Mouse (Mus musculus) MEL (cell line): ENCODE measurements around the gene Exoc3l2. TPM values are rescaled to one million over a fixed set of nuclear protein-coding genes. Genes with fewer than 3 reads are reported as not detected.

ENCODE experiments used
- DNase-seq: peaks from one replicate; pipeline ENCODE4 v3.0.0; 2011; ENCODE audit warnings: low read depth, low spot score
- H3K27ac ChIP-seq: 2 replicates; pipeline ENCODE4 v1.5.1; 2012; ENCODE audit warnings: low read depth, mild to moderate bottlenecking, control low read depth, low read length, moderate library complexity; ENCODE audit not compliant: control insufficient read depth
- H3K27me3 ChIP-seq, 2 experiments: fragments of 150-350 bp in 1 of 2; sonication (generic) in 1 of 2; 2 replicates each; pipeline ENCODE4 v1.6.1; 2012; ENCODE audit warnings: low read length in 2 of 2, mild to moderate bottlenecking in 2 of 2, improper control_type of control experiment in 1 of 2, moderate library complexity in 1 of 2; ENCODE audit not compliant: insufficient read depth in 2 of 2, control insufficient read depth in 1 of 2
- H3K36me3 ChIP-seq, 2 experiments: 2 replicates each; pipeline ENCODE4 v1.6.1; 2012 to 2014; ENCODE audit warnings: low read length in 2 of 2, improper control_type of control experiment in 1 of 2, inconsistent platforms in 1 of 2, mild to moderate bottlenecking in 1 of 2; ENCODE audit not compliant: insufficient read depth in 2 of 2, control insufficient read depth in 1 of 2
- H3K4me1 ChIP-seq, 2 experiments: fragments of 150-350 bp in 1 of 2; sonication (generic) in 1 of 2; 2 replicates each; pipeline ENCODE4 v1.6.1; 2012; ENCODE audit warnings: low read length in 2 of 2, improper control_type of control experiment in 1 of 2, mild to moderate bottlenecking in 1 of 2; ENCODE audit not compliant: insufficient read depth in 2 of 2, control insufficient read depth in 1 of 2
- H3K4me3 ChIP-seq, 2 experiments: fragments of 150-350 bp in 1 of 2; sonication (generic) in 1 of 2; 2 replicates each; pipeline ENCODE4 v1.5.1; 2012; ENCODE audit warnings: low read depth in 2 of 2, low read length in 2 of 2, mild to moderate bottlenecking in 2 of 2, moderate library complexity in 2 of 2, control low read depth in 1 of 2, improper control_type of control experiment in 1 of 2; ENCODE audit not compliant: control insufficient read depth in 1 of 2, insufficient read depth in 1 of 2
- H3K79me2 ChIP-seq: 2 replicates; pipeline ENCODE4 v1.6.1; 2012; ENCODE audit warnings: mild to moderate bottlenecking, low read length, moderate library complexity; ENCODE audit not compliant: control insufficient read depth, poor library complexity, insufficient read depth
- H3K9ac ChIP-seq: 2 replicates; pipeline ENCODE4 v1.6.1; 2012; ENCODE audit warnings: low read depth, mild to moderate bottlenecking, control low read depth, low read length, moderate library complexity; ENCODE audit not compliant: control insufficient read depth, poor library complexity, severe bottlenecking
- H3K9me3 ChIP-seq: fragments of 150-350 bp; sonication (generic); replicated peaks from 2 replicates; pipeline ENCODE4 v1.6.1; 2012; ENCODE audit warnings: mild to moderate bottlenecking, low read length, improper control_type of control experiment, moderate library complexity; ENCODE audit not compliant: insufficient read depth
- CHD2 ChIP-seq: IDR thresholded peaks from 2 replicates; pipeline ENCODE4 v1.6.1; 2011; ENCODE audit warnings: low read length, improper control_type of control experiment
- CTCF ChIP-seq, 3 experiments: IDR thresholded peaks in 2 of 3; conservative IDR thresholded peaks in 1 of 3; 2 replicates each; pipeline ENCODE4 v1.5.1; 2011 to 2012; ENCODE audit warnings: low read length in 3 of 3, low read depth in 2 of 3, mild to moderate bottlenecking in 2 of 3, improper control_type of control experiment in 1 of 3, inconsistent platforms in 1 of 3, mixed read lengths in 1 of 3, moderate library complexity in 1 of 3; ENCODE audit not compliant: control insufficient read depth in 1 of 3, insufficient read depth in 1 of 3, poor library complexity in 1 of 3, severe bottlenecking in 1 of 3
- ELF1 ChIP-seq: IDR thresholded peaks from 2 replicates; pipeline ENCODE4 v1.6.1; 2014; ENCODE audit warnings: low read depth, mild to moderate bottlenecking, inconsistent platforms, low read length, improper control_type of control experiment, moderate library complexity
- EP300 ChIP-seq, 2 experiments: IDR thresholded peaks; 2 replicates each; pipeline ENCODE4 v1.6.1; 2011; ENCODE audit warnings: improper control_type of control experiment in 2 of 2, low read length in 2 of 2, low read depth in 1 of 2, mild to moderate bottlenecking in 1 of 2
- ETS1 ChIP-seq: IDR thresholded peaks from 2 replicates; pipeline ENCODE4 v1.6.1; 2012; ENCODE audit warnings: low read depth, mild to moderate bottlenecking, inconsistent platforms, low read length, improper control_type of control experiment, moderate library complexity
- GABPA ChIP-seq: IDR thresholded peaks from 2 replicates; pipeline ENCODE4 v1.6.1; 2012; ENCODE audit warnings: low read depth, mild to moderate bottlenecking, inconsistent platforms, low read length, improper control_type of control experiment, moderate library complexity
- KAT2A ChIP-seq: conservative IDR thresholded peaks from 2 replicates; pipeline ENCODE4 v1.6.1; 2012; ENCODE audit warnings: low read depth, low read length, improper control_type of control experiment, inconsistent platforms
- MEF2A ChIP-seq: IDR thresholded peaks from 2 replicates; pipeline ENCODE4 v1.6.1; 2014; ENCODE audit warnings: low read depth, mild to moderate bottlenecking, inconsistent platforms, low read length, improper control_type of control experiment; ENCODE audit not compliant: poor library complexity, insufficient replicate concordance, severe bottlenecking; ENCODE audit errors: extremely low read depth
- NELFE ChIP-seq: IDR thresholded peaks from 2 replicates; pipeline ENCODE4 v1.6.1; 2011; ENCODE audit warnings: low read depth, low read length, improper control_type of control experiment
- NRF1 ChIP-seq: IDR thresholded peaks from 2 replicates; pipeline ENCODE4 v1.6.1; 2014; ENCODE audit warnings: low read depth, mild to moderate bottlenecking, inconsistent platforms, low read length, improper control_type of control experiment, moderate library complexity; ENCODE audit not compliant: poor library complexity, insufficient read depth, severe bottlenecking
- ZNF384 ChIP-seq: IDR thresholded peaks from 2 replicates; pipeline ENCODE4 v1.6.1; 2012; ENCODE audit warnings: low read depth, mild to moderate bottlenecking, inconsistent platforms, low read length, improper control_type of control experiment
- polyA plus RNA-seq, 2 experiments: library from polyadenylated mRNA; stranded (reverse) in 1 of 2; unstranded in 1 of 2; fragments of >175 nt in 1 of 2; fragments of >200 nt in 1 of 2; gene quantifications; 2 replicates each; pipeline versions ENCODE4 v1.2.1 to v1.2.4; 2012; ENCODE audit warnings: low replicate concordance in 2 of 2, low read depth in 1 of 2; ENCODE audit not compliant: insufficient read length in 2 of 2, insufficient read depth in 1 of 2, missing spikeins in 1 of 2
- total RNA-seq: library from RNA; depleted of rRNA; stranded (reverse); fragments of 300-350 nt; gene quantifications from 2 replicates; pipeline ENCODE4 v1.2.3, GENCODE M21; 2012

The Exoc3l2 gene
- total and polyA plus RNA-seq, 3 experiments, result 0.08 TPM; not detected in 1

DNA sequence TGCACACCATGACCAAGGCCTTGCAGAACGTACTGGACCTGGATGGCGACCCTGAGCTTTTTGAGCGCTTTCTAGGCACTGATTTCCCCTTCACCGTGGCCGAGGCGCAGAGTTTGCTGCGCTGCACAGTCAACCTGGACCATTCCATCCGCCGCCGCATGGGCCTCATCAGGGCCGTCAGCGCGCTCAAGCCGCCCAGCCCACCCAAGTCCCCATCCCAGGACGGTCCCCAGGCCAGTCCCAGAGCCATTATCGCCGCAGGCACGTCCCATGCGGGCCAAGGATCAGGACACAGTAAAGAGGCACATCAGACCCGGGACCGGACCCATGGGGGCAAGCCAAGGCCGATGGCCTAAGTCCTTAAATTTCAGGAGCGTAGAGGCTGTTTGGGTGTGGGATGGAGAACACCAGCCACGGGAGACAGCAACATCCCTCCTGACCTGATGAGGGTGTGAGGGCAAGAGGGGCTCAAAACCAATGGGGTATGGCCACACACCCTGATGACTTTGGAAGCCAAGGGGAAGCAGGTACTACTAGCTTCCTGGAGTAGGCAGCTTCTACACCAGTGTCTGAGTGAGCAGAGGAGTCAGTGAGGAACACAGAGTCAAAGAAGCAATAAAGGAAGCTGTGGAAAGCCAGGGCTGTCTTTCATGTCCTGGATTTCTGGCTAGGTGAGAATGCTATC lies 61.4 kb downstream of the Exoc3l2 start:
- peaks cover 0 to 4% of the 10 kb centered on the region in 2 experiments; a peak in 2 of 4 replicates for H3K4me1 ChIP-seq
- no peak overlapping the region for H3K9ac ChIP-seq
- no peak overlapping the region for H3K4me3 ChIP-seq
- no peaks in the 10 kb centered on the region for H3K36me3 ChIP-seq
- no peak for DNase-seq
- H3K79me2 ChIP-seq, result peaks cover 2% of the 10 kb centered on the region; the same call in 1 of the 2 replicates
- no peaks in the 10 kb centered on the region for H3K27me3 ChIP-seq
- TF ChIP-seq ETS1, result no peak
- TF ChIP-seq ZNF384, result no peak
- TF ChIP-seq EP300 (IDR thresholded peaks at IDR 0.05; ENCODE audit: low read depth in 1 of 2, low read length in 2 of 2), result no peak
- no peak for TF ChIP-seq NRF1
- no peak for TF ChIP-seq KAT2A
- TF ChIP-seq CHD2, result no peak
- TF ChIP-seq ELF1, result no peak
- no peak for TF ChIP-seq NELFE
- H3K9me3 ChIP-seq, result no peaks in the 10 kb centered on the region
- no peak overlapping the region for H3K27ac ChIP-seq

DNA sequence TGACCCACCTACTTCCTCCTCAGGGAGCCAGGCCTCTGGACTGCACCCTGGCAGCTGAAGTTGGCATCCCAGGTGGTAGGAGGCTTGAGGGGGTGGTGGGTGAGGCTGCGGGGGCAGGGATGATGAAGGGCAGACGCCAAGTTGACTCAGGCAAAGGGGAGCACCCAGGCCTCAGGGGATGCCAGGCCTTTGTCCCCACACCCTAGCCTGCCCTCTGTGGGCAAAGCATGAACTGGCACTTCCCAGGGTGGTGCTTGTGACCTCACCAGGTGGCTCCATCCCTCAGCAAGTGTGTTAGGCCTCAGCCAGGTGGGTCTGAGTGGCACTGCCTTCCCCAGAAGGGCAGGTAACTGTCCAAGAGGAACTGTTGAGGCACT lies 62.0 kb downstream of the Exoc3l2 start:
- Histone ChIP-seq H3K36me3 (no peaks in the 10 kb centered on the region), H3K4me3 (no peak overlapping the region), H3K79me2 (no peaks in the 10 kb centered on the region; the same call in 1 of the 2 replicates), H3K9me3 (no peaks in the 10 kb centered on the region), H3K4me1 (peaks cover 0 to 4% of the 10 kb centered on the region in 2 experiments; a peak in 2 of 4 replicates), H3K27ac (no peak overlapping the region), H3K9ac (no peak overlapping the region), H3K27me3 (no peaks in the 10 kb centered on the region)
- no peak for TF ChIP-seq MEF2A
- no peak for DNase-seq

DNA sequence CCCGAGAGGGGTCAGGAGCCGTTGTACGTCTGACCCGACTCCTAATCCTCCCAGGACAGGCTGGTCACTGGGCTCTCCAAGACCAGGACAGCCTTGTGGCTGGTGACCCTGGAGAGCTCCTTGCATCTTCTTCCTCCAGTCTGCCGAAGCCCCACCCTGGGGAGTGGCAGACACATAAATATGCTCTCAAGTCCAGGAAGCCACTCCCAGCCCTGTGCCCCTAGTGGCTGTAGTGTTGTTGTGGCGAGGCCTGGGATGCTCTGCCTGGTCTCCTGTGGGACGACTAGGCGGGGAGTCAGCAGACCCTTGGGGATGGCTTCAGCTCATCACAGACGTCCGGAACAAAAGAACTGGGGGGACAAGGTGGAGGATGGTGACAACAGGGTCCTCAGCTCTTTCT lies 67.9 kb downstream of the Exoc3l2 start:
- TF ChIP-seq CTCF (IDR thresholded peaks at IDR 0.05 in 2 of 3, conservative IDR thresholded peaks at IDR 0.05 in 1 of 3; ENCODE audit: control insufficient read depth in 1 of 3, insufficient read depth in 1 of 3, low read depth in 2 of 3, low read length in 3 of 3, poor library complexity in 1 of 3, severe bottlenecking in 1 of 3) (peak in 1 of 3 experiments; percentile 18; a peak in 1 of 6 replicates), GABPA (no peak)
- H3K36me3 ChIP-seq, result peaks cover 0 to 6% of the 10 kb centered on the region in 2 experiments; a peak in 2 of 4 replicates
- no peak overlapping the region for H3K9ac ChIP-seq
- H3K9me3 ChIP-seq, result no peaks in the 10 kb centered on the region
- H3K4me3 ChIP-seq, result no peak overlapping the region
- H3K27me3 ChIP-seq, result no peaks in the 10 kb centered on the region
- no peaks in the 10 kb centered on the region for H3K4me1 ChIP-seq
- peak; percentile 39 for DNase-seq
- no peaks in the 10 kb centered on the region for H3K79me2 ChIP-seq
- no peak overlapping the region for H3K27ac ChIP-seq
